Mouse (Mus musculus): ENCODE results near the gene Dcaf12. TPM values are rescaled to one million over a fixed set of nuclear protein-coding genes. Genes with fewer than 3 reads are reported as not detected.

Gene Dcaf12
- total and polyA plus RNA-seq, 2 experiments from 2014 or later = 57.3 to 63.3 TPM

- no peaks in the 10 kb centered on the region for H3K27me3 ChIP-seq (ENCODE audit: insufficient read depth, low read length)
- peak overlapping the region; percentile 76 for H3K9ac ChIP-seq
- H3K4me2 ChIP-seq (ENCODE audit: low read depth) = peak overlapping the region; percentile 69
- no peaks in the 10 kb centered on the region for H3K9me3 ChIP-seq (ENCODE audit: low read length)
- peak; percentile 66 for ATAC-seq
- DNase-seq = no peak
- no peak for TF ChIP-seq CTCF (IDR thresholded peaks at IDR 0.05; ENCODE audit: low read depth)
- WGBS = 3% methylated on average over 27 of the region's 28 CpGs
- peak overlapping the region; percentile 92 for H3K27ac ChIP-seq (ENCODE audit: low read depth, low read length)
- no peaks in the 10 kb centered on the region for H3K4me1 ChIP-seq (ENCODE audit: insufficient read depth)
- H3K36me3 ChIP-seq (ENCODE audit: insufficient read depth) = no peaks in the 10 kb centered on the region
- peak overlapping the region; percentile 93 for H3K4me3 ChIP-seq (ENCODE audit: low read depth, low read length)
Measured at GRCm38 (mm10) chr4:41349199-41349591, 34.5 kb upstream of the Dcaf12 start.

- Histone ChIP-seq H3K36me3 (ENCODE audit: insufficient read depth) (no peaks in the 10 kb centered on the region), H3K4me2 (ENCODE audit: low read depth) (peak within 1 kb of the TSS; percentile 69), H3K9me3 (ENCODE audit: low read length) (no peaks in the 10 kb centered on the region), H3K27me3 (ENCODE audit: insufficient read depth, low read length) (no peaks in the 10 kb centered on the region), H3K9ac (peak within 1 kb of the TSS; percentile 76), H3K4me3 (ENCODE audit: low read depth, low read length) (peak within 1 kb of the TSS; percentile 93), H3K27ac (ENCODE audit: low read depth, low read length) (peak within 1 kb of the TSS; percentile 92), H3K4me1 (ENCODE audit: insufficient read depth) (no peaks in the 10 kb centered on the region)
- ATAC-seq = peak; percentile 99
- DNase-seq = peak; percentile 97
- no peak for TF ChIP-seq CTCF (IDR thresholded peaks at IDR 0.05; ENCODE audit: low read depth)
- WGBS = under 1% methylated on average over 31 of the region's 31 CpGs
Measured at GRCm38 (mm10) chr4:41348584-41349198, 34.0 kb upstream of the Dcaf12 start, which contains the start of gene Ubap1. Gene Ubap1, plus strand, starts transcription at chr4:41348996.

- H3K9ac ChIP-seq = no peak overlapping the region
Measured at GRCm38 (mm10) chr4:41347839-41348238, 33.1 kb upstream of the Dcaf12 start.

DNA sequence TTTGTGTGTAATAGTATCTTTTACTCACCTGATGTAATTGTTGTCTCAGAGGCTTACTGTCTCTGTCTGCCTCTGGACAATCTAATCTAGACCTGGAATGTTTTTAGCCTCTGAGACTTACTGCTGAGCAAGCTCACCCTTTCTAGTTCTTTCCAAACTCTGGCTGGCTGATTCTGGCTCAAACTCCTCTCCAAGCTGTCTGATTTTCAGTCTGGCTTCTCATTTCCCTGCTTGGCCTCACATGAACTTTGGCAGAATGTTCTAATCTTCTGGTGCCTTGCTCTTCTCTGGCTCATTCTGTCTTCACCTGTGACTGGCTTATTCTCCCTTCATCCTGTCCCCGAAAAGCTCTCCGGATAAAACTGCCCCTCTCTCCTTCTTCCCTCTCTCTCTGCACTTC, 31.3 kb upstream of the Dcaf12 start:
- Histone ChIP-seq H3K27ac (ENCODE audit: low read depth, low read length) (no peak overlapping the region), H3K4me1 (ENCODE audit: insufficient read depth) (no peaks in the 10 kb centered on the region), H3K9ac (no peak overlapping the region), H3K4me3 (ENCODE audit: low read depth, low read length) (no peak overlapping the region), H3K27me3 (ENCODE audit: insufficient read depth, low read length) (no peaks in the 10 kb centered on the region), H3K36me3 (ENCODE audit: insufficient read depth) (no peaks in the 10 kb centered on the region), H3K9me3 (ENCODE audit: low read length) (no peaks in the 10 kb centered on the region), H3K4me2 (ENCODE audit: low read depth) (no peak overlapping the region)
- no peak for TF ChIP-seq CTCF (IDR thresholded peaks at IDR 0.05; ENCODE audit: low read depth)
- WGBS = 68% methylated on average over 2 of the region's 2 CpGs
- DNase-seq (peak; percentile 8), ATAC-seq (no peak)

More at GRCm38 (mm10) chr4:41347839-41348238, 33.1 kb upstream of the Dcaf12 start:
- H3K9me3 ChIP-seq (ENCODE audit: low read length) = no peaks in the 10 kb centered on the region
- H3K27ac ChIP-seq (ENCODE audit: low read depth, low read length) = no peak overlapping the region
- H3K4me3 ChIP-seq (ENCODE audit: low read depth, low read length) = peak overlapping the region; percentile 93; the same call in 1 of the 2 replicates
- H3K27me3 ChIP-seq (ENCODE audit: insufficient read depth, low read length) = no peaks in the 10 kb centered on the region
- no peaks in the 10 kb centered on the region for H3K4me1 ChIP-seq (ENCODE audit: insufficient read depth)
- TF ChIP-seq CTCF (IDR thresholded peaks at IDR 0.05; ENCODE audit: low read depth) = no peak
- WGBS = 45% methylated on average over 5 of the region's 5 CpGs
- DNase-seq (no peak), ATAC-seq (no peak)
- peak overlapping the region; percentile 42 for H3K4me2 ChIP-seq (ENCODE audit: low read depth)
- H3K36me3 ChIP-seq (ENCODE audit: insufficient read depth) = no peaks in the 10 kb centered on the region

DNA sequence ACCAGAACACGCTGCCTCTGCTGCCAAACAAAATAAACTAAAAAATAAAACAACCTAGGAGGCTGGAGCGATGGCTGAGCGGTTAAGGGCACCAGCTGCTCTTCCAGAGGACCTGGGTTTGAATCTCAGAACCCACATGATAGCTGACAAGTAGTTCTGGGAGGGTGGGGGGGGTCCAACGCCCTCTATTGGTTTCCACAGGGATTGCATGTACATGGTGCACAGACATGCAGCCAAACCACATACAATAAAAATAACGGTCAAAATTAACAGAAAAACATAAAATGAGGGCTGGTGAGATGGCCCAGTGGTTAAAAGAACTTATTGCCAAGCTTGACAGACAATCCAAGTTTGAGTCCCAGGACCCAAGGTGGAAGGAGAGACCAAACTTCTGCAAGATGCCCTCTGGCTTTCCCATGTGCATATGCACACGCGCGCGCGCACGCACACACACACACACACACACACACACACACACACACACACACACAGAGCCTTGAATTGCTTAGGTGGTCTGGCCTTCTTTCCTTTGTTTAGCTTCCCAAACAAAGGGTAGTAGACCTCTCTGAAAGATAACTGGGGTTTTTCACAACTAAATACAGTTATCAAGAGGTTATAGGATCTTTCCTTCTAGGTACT, 26.3 kb upstream of the Dcaf12 start:
- DNase-seq (no peak), ATAC-seq (no peak)
- Histone ChIP-seq H3K9ac (no peak overlapping the region), H3K36me3 (ENCODE audit: insufficient read depth) (no peaks in the 10 kb centered on the region), H3K4me2 (ENCODE audit: low read depth) (no peak overlapping the region), H3K4me3 (ENCODE audit: low read depth, low read length) (no peak overlapping the region), H3K9me3 (ENCODE audit: low read length) (no peaks in the 10 kb centered on the region), H3K27ac (ENCODE audit: low read depth, low read length) (no peak overlapping the region), H3K4me1 (ENCODE audit: insufficient read depth) (no peaks in the 10 kb centered on the region), H3K27me3 (ENCODE audit: insufficient read depth, low read length) (no peaks in the 10 kb centered on the region)
- 83% methylated on average over 11 of the region's 11 CpGs for WGBS
- no peak for TF ChIP-seq CTCF (IDR thresholded peaks at IDR 0.05; ENCODE audit: low read depth)

GRCm38 (mm10) chr4:41336546-41336945, 21.9 kb upstream of the Dcaf12 start:
- Histone ChIP-seq H3K9me3 (ENCODE audit: low read length) (no peaks in the 10 kb centered on the region), H3K36me3 (ENCODE audit: insufficient read depth) (no peaks in the 10 kb centered on the region), H3K4me1 (ENCODE audit: insufficient read depth) (no peaks in the 10 kb centered on the region), H3K9ac (no peak overlapping the region), H3K4me2 (ENCODE audit: low read depth) (no peak overlapping the region), H3K4me3 (ENCODE audit: low read depth, low read length) (no peak overlapping the region), H3K27me3 (ENCODE audit: insufficient read depth, low read length) (no peaks in the 10 kb centered on the region), H3K27ac (ENCODE audit: low read depth, low read length) (no peak overlapping the region)
- TF ChIP-seq CTCF (IDR thresholded peaks at IDR 0.05; ENCODE audit: low read depth) = no peak
- ATAC-seq (no peak), DNase-seq (no peak)

GRCm38 (mm10) chr4:41331698-41332421, 17.2 kb upstream of the Dcaf12 start:
- Histone ChIP-seq H3K4me2 (ENCODE audit: low read depth) (no peak overlapping the region), H3K9ac (no peak overlapping the region), H3K4me3 (ENCODE audit: low read depth, low read length) (no peak overlapping the region), H3K36me3 (ENCODE audit: insufficient read depth) (no peaks in the 10 kb centered on the region), H3K27ac (ENCODE audit: low read depth, low read length) (no peak overlapping the region), H3K9me3 (ENCODE audit: low read length) (no peaks in the 10 kb centered on the region), H3K27me3 (ENCODE audit: insufficient read depth, low read length) (no peaks in the 10 kb centered on the region), H3K4me1 (ENCODE audit: insufficient read depth) (no peaks in the 10 kb centered on the region)
- ATAC-seq (no peak), DNase-seq (no peak)
- no peak for TF ChIP-seq CTCF (IDR thresholded peaks at IDR 0.05; ENCODE audit: low read depth)
- 90% methylated on average over 9 of the region's 9 CpGs for WGBS

All from forebrain, postnatal 0 days (tissue).